Mouse (Mus musculus) stomach, embryonic 14.5 days (tissue): ENCODE measurements around the gene Phf2. TPM values are rescaled to one million over a fixed set of nuclear protein-coding genes. Genes with fewer than 3 reads are reported as not detected.

Source experiments
- ATAC-seq: fragments of 200-750 bp; cut with Nextera tagmentation; 2 replicates; pipeline ENCODE4 v1.8.0; 2017; ENCODE audit warnings: low read depth, moderate TSS enrichment; ENCODE audit not compliant: insufficient number of reproducible peaks, insufficient read depth, low FRiP score
- H3K27ac ChIP-seq: fragments of 300-500 bp; sonication (generic); 2 replicates; pipeline ENCODE4 v1.5.1; 2014; ENCODE audit warnings: mild to moderate bottlenecking, low read length, moderate library complexity, mixed read lengths
- H3K27me3 ChIP-seq: fragments of 300-500 bp; sonication (generic); 2 replicates; pipeline ENCODE4 v1.6.1; 2014; ENCODE audit warnings: low read length, control low read depth, mixed read lengths; ENCODE audit not compliant: control insufficient read depth, insufficient read depth
- H3K36me3 ChIP-seq: fragments of 300-500 bp; sonication (generic); 2 replicates; pipeline ENCODE4 v1.6.1; 2014; ENCODE audit warnings: mild to moderate bottlenecking, control low read depth, low read length, moderate library complexity, mixed read lengths; ENCODE audit not compliant: control insufficient read depth, insufficient read depth
- H3K4me1 ChIP-seq: fragments of 300-500 bp; sonication (generic); 2 replicates; pipeline ENCODE4 v1.6.1; 2014; ENCODE audit warnings: low read length, control low read depth, mixed read lengths; ENCODE audit not compliant: control insufficient read depth, insufficient read depth
- H3K4me2 ChIP-seq: fragments of 300-500 bp; sonication (generic); replicated peaks from 2 replicates; pipeline ENCODE4 v1.6.1; 2014; ENCODE audit warnings: low read depth, low read length, control low read depth
- H3K4me3 ChIP-seq: fragments of 300-500 bp; sonication (generic); 2 replicates; pipeline ENCODE4 v1.5.1; 2014; ENCODE audit warnings: low read depth, low read length, control low read depth
- H3K9ac ChIP-seq: fragments of 300-500 bp; sonication (generic); replicated peaks from 2 replicates; pipeline ENCODE4 v1.6.1; 2014; ENCODE audit warnings: low read depth, mild to moderate bottlenecking, control low read depth, low read length, moderate library complexity, mixed read lengths
- H3K9me3 ChIP-seq: fragments of 300-500 bp; sonication (generic); 2 replicates; pipeline ENCODE4 v1.6.1; 2016; ENCODE audit warnings: low read depth, low read length, control low read depth; ENCODE audit not compliant: control insufficient read depth
- WGBS: fragments of 180-500 bp; shearing (Covaris S2); extraction: QIAGEN DNeasy Blood & Tissue Kit; methylation state at CpG from one replicate; pipeline ENCODE4 v1.1.7; 2014; 5-methylcytosine and 5-hydroxymethylcytosine counted together
- polyA plus RNA-seq: library from polyadenylated mRNA; unstranded; fragments of >200 nt; fragmentation: Nextera tagmentation; extraction: Ambion mirVana; gene quantifications from 2 replicates; pipeline ENCODE4 v1.2.1, GENCODE M21; 2014

Gene Phf2
- polyA plus RNA-seq, 1 experiment from 2014 or later, result 12.7 TPM

- Histone ChIP-seq H3K9me3 (no peaks in the 10 kb centered on the region), H3K4me1 (peaks cover 45% of the 10 kb centered on the region), H3K27ac (no peak overlapping the region), H3K36me3 (no peaks in the 10 kb centered on the region), H3K4me2 (no peak overlapping the region), H3K27me3 (no peaks in the 10 kb centered on the region), H3K4me3 (no peak overlapping the region), H3K9ac (no peak overlapping the region)
- ATAC-seq, result no peak
- 35% methylated on average over 3 of the region's 3 CpGs for WGBS
Measured at GRCm38 (mm10) chr13:48852859-48853258, 18.1 kb downstream of the Phf2 start.

GRCm38 (mm10) chr13:48851719-48852118, 19.2 kb downstream of the Phf2 start:
- no peak overlapping the region for H3K4me3 ChIP-seq
- peaks cover 34% of the 10 kb centered on the region for H3K4me1 ChIP-seq
- no peak overlapping the region for H3K27ac ChIP-seq
- H3K9me3 ChIP-seq, result no peaks in the 10 kb centered on the region
- ATAC-seq, result no peak
- no peaks in the 10 kb centered on the region for H3K27me3 ChIP-seq
- H3K9ac ChIP-seq, result no peak overlapping the region
- H3K4me2 ChIP-seq, result no peak overlapping the region
- WGBS, result 82% methylated on average over 5 of the region's 5 CpGs
- no peaks in the 10 kb centered on the region for H3K36me3 ChIP-seq

GRCm38 (mm10) chr13:48850771-48851170, 20.1 kb downstream of the Phf2 start:
- Histone ChIP-seq H3K9me3 (no peaks in the 10 kb centered on the region), H3K4me2 (no peak overlapping the region), H3K36me3 (no peaks in the 10 kb centered on the region), H3K9ac (no peak overlapping the region), H3K4me3 (no peak overlapping the region), H3K4me1 (peaks cover 29% of the 10 kb centered on the region), H3K27me3 (no peaks in the 10 kb centered on the region), H3K27ac (no peak overlapping the region)
- 77% methylated on average over 8 of the region's 8 CpGs for WGBS
- ATAC-seq, result no peak; the same call in 1 of the 2 replicates

- no peaks in the 10 kb centered on the region for H3K36me3 ChIP-seq
- ATAC-seq, result no peak
- H3K27me3 ChIP-seq, result no peaks in the 10 kb centered on the region
- no peak overlapping the region for H3K9ac ChIP-seq
- WGBS, result 82% methylated on average over 2 of the region's 2 CpGs
- peaks cover 29% of the 10 kb centered on the region for H3K4me1 ChIP-seq
- H3K27ac ChIP-seq, result no peak overlapping the region
- H3K4me3 ChIP-seq, result no peak overlapping the region
- H3K4me2 ChIP-seq, result no peak overlapping the region
- no peaks in the 10 kb centered on the region for H3K9me3 ChIP-seq
Measured at GRCm38 (mm10) chr13:48850326-48850725, 20.6 kb downstream of the Phf2 start.

- H3K4me2 ChIP-seq, result no peak overlapping the region
- no peak for ATAC-seq
- no peak overlapping the region for H3K27ac ChIP-seq
- WGBS, result 22% methylated on average over 3 of the region's 3 CpGs
- no peaks in the 10 kb centered on the region for H3K27me3 ChIP-seq
- no peak overlapping the region for H3K4me3 ChIP-seq
- H3K36me3 ChIP-seq, result no peaks in the 10 kb centered on the region
- no peaks in the 10 kb centered on the region for H3K9me3 ChIP-seq
- H3K9ac ChIP-seq, result no peak overlapping the region
- H3K4me1 ChIP-seq, result peaks cover 20% of the 10 kb centered on the region
Measured at GRCm38 (mm10) chr13:48849155-48849554, 21.8 kb downstream of the Phf2 start.

GRCm38 (mm10) chr13:48845308-48845707, 25.6 kb downstream of the Phf2 start:
- Histone ChIP-seq H3K36me3 (no peaks in the 10 kb centered on the region), H3K4me3 (no peak overlapping the region), H3K9ac (no peak overlapping the region), H3K27ac (no peak overlapping the region), H3K4me1 (0 out of 2 replicates have a peak, but pooled peaks cover 9% of the 10 kb centered on the region), H3K9me3 (no peaks in the 10 kb centered on the region), H3K4me2 (no peak overlapping the region), H3K27me3 (no peaks in the 10 kb centered on the region)
- no peak for ATAC-seq
- 49% methylated on average over 4 of the region's 4 CpGs for WGBS

GRCm38 (mm10) chr13:48843530-48843929, 27.4 kb downstream of the Phf2 start:
- no peaks in the 10 kb centered on the region for H3K27me3 ChIP-seq
- ATAC-seq, result no peak
- H3K4me2 ChIP-seq, result no peak overlapping the region
- H3K27ac ChIP-seq, result no peak overlapping the region
- H3K36me3 ChIP-seq, result no peaks in the 10 kb centered on the region
- H3K4me3 ChIP-seq, result no peak overlapping the region
- H3K4me1 ChIP-seq, result 0 out of 2 replicates have a peak, but pooled peaks cover 3% of the 10 kb centered on the region
- no peak overlapping the region for H3K9ac ChIP-seq
- WGBS, result 91% methylated on average over 1 of the region's 1 CpGs
- no peaks in the 10 kb centered on the region for H3K9me3 ChIP-seq

- no peak for ATAC-seq
Measured at GRCm38 (mm10) chr13:48841905-48842592, 28.9 kb downstream of the Phf2 start.

GRCm38 (mm10) chr13:48838284-48838683, 32.6 kb downstream of the Phf2 start:
- 80% methylated on average over 2 of the region's 2 CpGs for WGBS
- Histone ChIP-seq H3K4me3 (no peak overlapping the region), H3K9me3 (no peaks in the 10 kb centered on the region), H3K9ac (no peak overlapping the region), H3K27ac (no peak overlapping the region), H3K4me1 (0 out of 2 replicates have a peak, but pooled peaks cover 3% of the 10 kb centered on the region), H3K36me3 (peaks cover 6% of the 10 kb centered on the region), H3K27me3 (no peaks in the 10 kb centered on the region), H3K4me2 (no peak overlapping the region)
- ATAC-seq, result no peak

More at GRCm38 (mm10) chr13:48841905-48842592, 28.9 kb downstream of the Phf2 start:
- H3K9ac ChIP-seq, result no peak overlapping the region
- H3K4me3 ChIP-seq, result no peak overlapping the region
- H3K9me3 ChIP-seq, result no peaks in the 10 kb centered on the region
- no peaks in the 10 kb centered on the region for H3K36me3 ChIP-seq
- no peak overlapping the region for H3K4me2 ChIP-seq
- no peak overlapping the region for H3K27ac ChIP-seq
- 73% methylated on average over 5 of the region's 5 CpGs for WGBS
- 0 out of 2 replicates have a peak, but pooled peaks cover 3% of the 10 kb centered on the region for H3K4me1 ChIP-seq
- H3K27me3 ChIP-seq, result no peaks in the 10 kb centered on the region
